In the genomic region with DNA sequence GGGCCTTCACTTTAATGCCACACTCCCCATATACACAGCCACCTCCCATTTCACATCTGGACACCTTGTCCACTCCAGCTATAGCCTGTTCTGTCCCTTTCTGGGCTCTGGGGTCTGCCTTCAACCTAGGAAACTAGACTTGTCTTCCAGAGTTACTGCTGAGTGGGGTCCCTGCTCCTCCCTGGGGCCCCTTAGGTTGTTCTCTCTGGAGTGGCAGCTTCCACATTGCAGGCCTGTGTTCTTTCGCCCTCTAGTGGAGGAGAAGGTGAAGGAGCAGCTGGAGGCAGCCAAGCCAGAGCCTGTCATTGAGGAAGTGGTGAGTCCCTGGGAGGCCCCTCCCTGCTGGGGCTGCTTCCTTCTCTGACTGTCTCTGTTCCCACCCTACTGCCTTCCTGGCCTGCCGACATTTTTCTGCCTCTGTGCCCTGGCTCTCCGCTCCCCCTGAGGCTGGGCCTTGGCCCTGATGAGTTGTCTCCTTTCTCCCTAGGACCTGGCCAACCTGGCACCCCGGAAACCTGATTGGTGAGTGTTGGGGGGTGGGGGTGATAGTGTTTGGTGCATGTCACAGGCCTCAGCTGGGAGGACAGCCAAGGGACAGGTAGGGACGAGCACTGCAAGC, we compare ENCODE assay signal across 7 mouse cellular contexts. TPM values are rescaled to one million over a fixed set of nuclear protein-coding genes. Genes with fewer than 3 reads are reported as not detected.
DNase-seq lines count a peak whose midpoint lies in the region; ATAC-seq and TF ChIP-seq lines count a peak whose summit lies in the region.

No protein-coding gene starts in this region.

- H3K9me3 ChIP-seq in embryonic facial prominence, embryonic 10.5 days, result no peaks in the 10 kb centered on the region
- H3K9me3 ChIP-seq in limb, embryonic 11.5 days (ENCODE audit: control insufficient read depth, low read length), result no peaks in the 10 kb centered on the region
- no peaks in the 10 kb centered on the region for H3K9me3 ChIP-seq in midbrain, embryonic 13.5 days

- peak; percentile 82 for TF ChIP-seq CTCF in small intestine, adult 2 months (IDR thresholded peaks at IDR 0.05; ENCODE audit: extremely low read depth, insufficient read length, insufficient replicate concordance, low read depth, low read length)

- WGBS in embryonic facial prominence, embryonic 10.5 days, result 42% methylated on average over 5 of the region's 5 CpGs
- WGBS in limb, embryonic 11.5 days, result 40% methylated on average over 5 of the region's 5 CpGs
- WGBS in midbrain, embryonic 13.5 days, result 49% methylated on average over 5 of the region's 5 CpGs
- 12% methylated on average over 5 of the region's 5 CpGs for WGBS in small intestine, adult 2 months

- no peaks in the 10 kb centered on the region for H3K27me3 ChIP-seq in embryonic facial prominence, embryonic 10.5 days (replicated peaks; ENCODE audit: low read depth, poor library complexity, severe bottlenecking)
- no peaks in the 10 kb centered on the region for H3K27me3 ChIP-seq in limb, embryonic 11.5 days (ENCODE audit: control insufficient read depth, insufficient read depth, low read length)
- H3K27me3 ChIP-seq in midbrain, embryonic 13.5 days, result no peaks in the 10 kb centered on the region
- H3K27me3 ChIP-seq in small intestine, adult 2 months (ENCODE audit: control insufficient read depth, insufficient read depth, low read length), result no peaks in the 10 kb centered on the region

- H3K4me3 ChIP-seq in embryonic facial prominence, embryonic 10.5 days, result 0 out of 2 replicates have a peak overlapping the region, but pooled peaks have one; percentile 8
- no peak overlapping the region for H3K4me3 ChIP-seq in limb, embryonic 11.5 days (ENCODE audit: low read depth, low read length)
- H3K4me3 ChIP-seq in midbrain, embryonic 13.5 days (replicated peaks), result no peak overlapping the region
- peak overlapping the region; percentile 58 for H3K4me3 ChIP-seq in small intestine, adult 2 months (ENCODE audit: low read depth, low read length)

- no peak overlapping the region for H3K4me2 ChIP-seq in limb, embryonic 11.5 days (ENCODE audit: low read depth, severe bottlenecking)
- H3K4me2 ChIP-seq in midbrain, embryonic 13.5 days (replicated peaks), result no peak overlapping the region

- H3K36me3 ChIP-seq in embryonic facial prominence, embryonic 10.5 days (replicated peaks), result peaks cover 59% of the 10 kb centered on the region
- no peaks in the 10 kb centered on the region; the same call in 1 of the 2 replicates for H3K36me3 ChIP-seq in limb, embryonic 11.5 days (ENCODE audit: control insufficient read depth, insufficient read depth, low read length)
- peaks cover 43% of the 10 kb centered on the region for H3K36me3 ChIP-seq in midbrain, embryonic 13.5 days
- H3K36me3 ChIP-seq in small intestine, adult 2 months (ENCODE audit: control insufficient read depth, insufficient read depth, low read length), result peaks cover 29% of the 10 kb centered on the region

- H3K9ac ChIP-seq in limb, embryonic 11.5 days (ENCODE audit: low read length), result no peak overlapping the region
- peak overlapping the region; percentile 10; the same call in 1 of the 2 replicates for H3K9ac ChIP-seq in midbrain, embryonic 13.5 days (replicated peaks)

- peak; percentile 82 for DNase-seq in adrenal gland, postnatal 10 days
- peak; percentile 78 for DNase-seq in embryonic facial prominence, embryonic 10.5 days (ENCODE audit: low spot score)
- peak; percentile 82 for DNase-seq in kidney, adult 11 months
- peak; percentile 79 for DNase-seq in limb, embryonic 11.5 days (ENCODE audit: low spot score)

- H3K27ac ChIP-seq in embryonic facial prominence, embryonic 10.5 days (replicated peaks), result no peak overlapping the region
- H3K27ac ChIP-seq in limb, embryonic 11.5 days (replicated peaks; ENCODE audit: low read depth, low read length), result no peak overlapping the region
- no peak overlapping the region for H3K27ac ChIP-seq in midbrain, embryonic 13.5 days
- peak overlapping the region; percentile 24; the same call in 1 of the 2 replicates for H3K27ac ChIP-seq in small intestine, adult 2 months (ENCODE audit: insufficient read depth, low read depth, low read length)

- TF ChIP-seq POLR2A in small intestine, adult 2 months (IDR thresholded peaks at IDR 0.05; ENCODE audit: low read depth, low read length), result no peak

- ATAC-seq in granulocyte monocyte progenitor cell, adult 5-6 weeks (replicated peaks; ENCODE audit: poor library complexity, severe bottlenecking), result peak; percentile 94
- peak; percentile 71 for ATAC-seq in limb, embryonic 11.5 days (ENCODE audit: insufficient number of reproducible peaks, low FRiP score, low TSS enrichment, low read depth)
- peak; percentile 85 for ATAC-seq in midbrain, embryonic 13.5 days

- H3K4me1 ChIP-seq in embryonic facial prominence, embryonic 10.5 days, result peaks cover 12% of the 10 kb centered on the region
- 0 out of 2 replicates have a peak, but pooled peaks cover 2% of the 10 kb centered on the region for H3K4me1 ChIP-seq in limb, embryonic 11.5 days (ENCODE audit: control insufficient read depth, insufficient read depth, low read length)
- no peaks in the 10 kb centered on the region for H3K4me1 ChIP-seq in midbrain, embryonic 13.5 days (replicated peaks)
- H3K4me1 ChIP-seq in small intestine, adult 2 months (ENCODE audit: control insufficient read depth, insufficient read depth, insufficient read length, low read length), result peaks cover 8% of the 10 kb centered on the region

RNA-seq across cellular contexts. Expression of a gene that starts 31.9 kb away (rescaled TPM):
- total RNA-seq in adrenal gland, postnatal 10 days (2021), result 10 to 100 TPM; 10.6 to 78.0 TPM
- polyA plus RNA-seq in embryonic facial prominence, embryonic 10.5 days (2016; fragmentation: Nextera tagmentation; extraction: Ambion mirVana), result 0.86 and 4.4 TPM in 2 replicates
- total RNA-seq in granulocyte monocyte progenitor cell, adult 5-6 weeks (2014; fragmentation: Nextera tagmentation), result not detected in 2 replicates
- not detected in 2 replicates for total RNA-seq in granulocyte monocyte progenitor cell, adult 5-6 weeks (2017)
- polyA plus RNA-seq in limb, embryonic 11.5 days (2014; fragmentation: Nextera tagmentation; extraction: Ambion mirVana), result 0.26 and 1.8 TPM in 2 replicates
- not detected in 2 replicates for polyA plus RNA-seq in midbrain, embryonic 13.5 days (2015; fragmentation: Nextera tagmentation; extraction: Ambion mirVana)
- not detected in 2 replicates for polyA plus RNA-seq in small intestine, adult 2 months (2012; rRNA removed)

RNA-seq across cellular contexts. Expression of a gene that starts 37.2 kb away (rescaled TPM):
- total RNA-seq in adrenal gland, postnatal 10 days (2021), result 10 to 100 TPM; 13.4 to 13.9 TPM
- 39.2 and 46.3 TPM in 2 replicates for polyA plus RNA-seq in embryonic facial prominence, embryonic 10.5 days (2016; fragmentation: Nextera tagmentation; extraction: Ambion mirVana)
- 1.2 TPM in 1 of 2 replicates, not detected in the other for total RNA-seq in granulocyte monocyte progenitor cell, adult 5-6 weeks (2014; fragmentation: Nextera tagmentation)
- total RNA-seq in granulocyte monocyte progenitor cell, adult 5-6 weeks (2017), result 0.10 and 2.5 TPM in 2 replicates
- 30.1 and 37.3 TPM in 2 replicates for polyA plus RNA-seq in limb, embryonic 11.5 days (2014; fragmentation: Nextera tagmentation; extraction: Ambion mirVana)
- polyA plus RNA-seq in midbrain, embryonic 13.5 days (2015; fragmentation: Nextera tagmentation; extraction: Ambion mirVana), result 9.2 and 11.2 TPM in 2 replicates
- 5.6 and 7.3 TPM in 2 replicates for polyA plus RNA-seq in small intestine, adult 2 months (2012; rRNA removed)

RNA-seq across cellular contexts. Expression of a gene that starts 53.4 kb away (rescaled TPM):
- total RNA-seq in adrenal gland, postnatal 10 days (2021), result 10 to 100 TPM; 64.3 to 66.0 TPM
- 174 and 177 TPM in 2 replicates for polyA plus RNA-seq in embryonic facial prominence, embryonic 10.5 days (2016; fragmentation: Nextera tagmentation; extraction: Ambion mirVana)
- 149 TPM in 2 replicates for total RNA-seq in granulocyte monocyte progenitor cell, adult 5-6 weeks (2014; fragmentation: Nextera tagmentation)
- total RNA-seq in granulocyte monocyte progenitor cell, adult 5-6 weeks (2017), result 98.5 and 104 TPM in 2 replicates
- polyA plus RNA-seq in limb, embryonic 11.5 days (2014; fragmentation: Nextera tagmentation; extraction: Ambion mirVana), result 147 and 150 TPM in 2 replicates
- polyA plus RNA-seq in midbrain, embryonic 13.5 days (2015; fragmentation: Nextera tagmentation; extraction: Ambion mirVana), result 136 and 140 TPM in 2 replicates
- polyA plus RNA-seq in small intestine, adult 2 months (2012; rRNA removed), result 52.9 and 138 TPM in 2 replicates

RNA-seq across cellular contexts. Expression of a gene that starts 55.8 kb away (rescaled TPM):
- 10 to 100 TPM in 1 of 2 experiments, 1 to 10 TPM in 1; 8.2 to 12.0 TPM for total RNA-seq in adrenal gland, postnatal 10 days (2021)
- 1.9 and 2.0 TPM in 2 replicates for polyA plus RNA-seq in embryonic facial prominence, embryonic 10.5 days (2016; fragmentation: Nextera tagmentation; extraction: Ambion mirVana)
- total RNA-seq in granulocyte monocyte progenitor cell, adult 5-6 weeks (2014; fragmentation: Nextera tagmentation), result 37.5 and 49.2 TPM in 2 replicates
- total RNA-seq in granulocyte monocyte progenitor cell, adult 5-6 weeks (2017), result 11.0 and 13.9 TPM in 2 replicates
- polyA plus RNA-seq in limb, embryonic 11.5 days (2014; fragmentation: Nextera tagmentation; extraction: Ambion mirVana), result 0.35 and 0.53 TPM in 2 replicates
- polyA plus RNA-seq in midbrain, embryonic 13.5 days (2015; fragmentation: Nextera tagmentation; extraction: Ambion mirVana), result 2.0 and 3.1 TPM in 2 replicates
- 28.1 and 28.8 TPM in 2 replicates for polyA plus RNA-seq in small intestine, adult 2 months (2012; rRNA removed)

Comparison
In these comparisons a context has a peak if more than half of its experiments do, and no peak if none do; other contexts are left out.
1. H3K4me3 ChIP-seq: peak in embryonic facial prominence, embryonic 10.5 days (single experiment) and small intestine, adult 2 months (single experiment); none in limb, embryonic 11.5 days (single experiment) and midbrain, embryonic 13.5 days (single experiment).
2. Peak in every context shown above with its lines, with median percentiles within 50 percentile points of each other: DNase-seq and ATAC-seq.